Mouse (Mus musculus): ENCODE data around the gene Steap3. TPM values are rescaled to one million over a fixed set of nuclear protein-coding genes. Genes with fewer than 3 reads are reported as not detected.

Gene Steap3
- polyA plus RNA-seq, 2 experiments, result 38.8 to 39.1 TPM

DNA sequence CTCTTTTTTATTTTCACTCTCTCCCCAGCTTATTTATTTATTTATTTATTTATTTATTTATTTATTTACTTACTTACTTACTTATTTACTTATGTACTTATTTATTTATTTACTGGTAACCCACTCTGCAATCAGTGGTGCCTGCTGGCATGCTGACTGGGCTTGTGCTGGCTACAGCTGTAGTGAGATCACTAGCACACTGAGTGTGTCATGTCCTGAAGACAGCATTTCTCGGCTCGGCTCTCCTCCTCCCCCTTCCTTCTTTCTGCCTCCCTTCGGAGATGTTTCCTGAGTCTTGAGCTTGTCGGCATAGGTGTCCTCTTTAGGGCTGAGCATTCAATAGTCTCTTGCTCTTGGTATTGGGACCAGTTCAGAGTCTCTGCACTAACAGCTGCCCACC lies 73.6 kb downstream of the Steap3 start:
- H3K9me3 ChIP-seq (ENCODE audit: control insufficient read depth, low read length), result no peaks in the 10 kb centered on the region
- H3K27ac ChIP-seq, result no peak overlapping the region
- H3K4me2 ChIP-seq (ENCODE audit: low read depth), result no peak overlapping the region
- TF ChIP-seq EP300 (IDR thresholded peaks at IDR 0.05; ENCODE audit: low read depth), result no peak
- no peak for TF ChIP-seq CTCF (IDR thresholded peaks at IDR 0.05; ENCODE audit: low read depth)
- no peak for DNase-seq (ENCODE audit: low read depth in 3 of 3, low spot score in 3 of 3)
- no peak overlapping the region for H3K4me3 ChIP-seq (ENCODE audit: insufficient read depth in 1 of 2, low read depth in 2 of 2, low read length in 2 of 2)
- no peaks in the 10 kb centered on the region for H3K27me3 ChIP-seq (ENCODE audit: control insufficient read depth, insufficient read depth, low read length)
- no peaks in the 10 kb centered on the region for H3K36me3 ChIP-seq (replicated peaks; ENCODE audit: control insufficient read depth, insufficient read depth, low read depth)
- no peak overlapping the region for H3K9ac ChIP-seq (replicated peaks)
- 63% methylated on average over 4 of the region's 4 CpGs for WGBS (ENCODE audit: insufficient replicate concordance)
- no peak for ATAC-seq (ENCODE audit: insufficient read depth)
- no peaks in the 10 kb centered on the region for H3K4me1 ChIP-seq (replicated peaks; ENCODE audit: control insufficient read depth in 2 of 2, insufficient read depth in 2 of 2, low read length in 1 of 2)

DNA sequence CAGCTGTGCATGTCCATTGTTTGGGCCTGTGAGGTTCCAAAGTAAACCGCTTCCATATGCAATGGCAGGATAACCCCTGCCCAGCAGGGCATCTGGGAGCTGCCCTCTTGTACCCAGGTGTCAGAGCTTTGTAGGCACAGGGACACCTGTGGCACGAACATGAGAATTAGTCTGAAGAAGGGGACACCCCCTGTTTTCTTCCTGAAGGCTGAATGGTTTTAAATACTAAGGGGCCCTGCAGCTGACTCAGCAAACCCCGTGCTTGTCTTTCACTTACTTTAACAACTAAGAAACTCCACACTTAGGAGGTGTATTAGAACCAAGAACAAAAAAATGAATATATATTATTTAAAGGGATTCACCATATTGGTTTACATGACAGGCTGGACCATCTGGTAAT lies 74.4 kb downstream of the Steap3 start:
- Histone ChIP-seq H3K4me3 (ENCODE audit: insufficient read depth in 1 of 2, low read depth in 2 of 2, low read length in 2 of 2) (no peak overlapping the region), H3K36me3 (replicated peaks; ENCODE audit: control insufficient read depth, insufficient read depth, low read depth) (no peaks in the 10 kb centered on the region), H3K9me3 (ENCODE audit: control insufficient read depth, low read length) (no peaks in the 10 kb centered on the region), H3K4me2 (ENCODE audit: low read depth) (no peak overlapping the region), H3K4me1 (replicated peaks; ENCODE audit: control insufficient read depth in 2 of 2, insufficient read depth in 2 of 2, low read length in 1 of 2) (no peaks in the 10 kb centered on the region), H3K27me3 (ENCODE audit: control insufficient read depth, insufficient read depth, low read length) (no peaks in the 10 kb centered on the region), H3K9ac (replicated peaks) (no peak overlapping the region), H3K27ac (no peak overlapping the region)
- TF ChIP-seq CTCF (IDR thresholded peaks at IDR 0.05; ENCODE audit: low read depth) (no peak), EP300 (IDR thresholded peaks at IDR 0.05; ENCODE audit: low read depth) (no peak)
- no peak for DNase-seq (ENCODE audit: low read depth in 3 of 3, low spot score in 3 of 3)
- 42% methylated on average over 3 of the region's 3 CpGs for WGBS (ENCODE audit: insufficient replicate concordance)
- no peak for ATAC-seq (ENCODE audit: insufficient read depth)

DNA sequence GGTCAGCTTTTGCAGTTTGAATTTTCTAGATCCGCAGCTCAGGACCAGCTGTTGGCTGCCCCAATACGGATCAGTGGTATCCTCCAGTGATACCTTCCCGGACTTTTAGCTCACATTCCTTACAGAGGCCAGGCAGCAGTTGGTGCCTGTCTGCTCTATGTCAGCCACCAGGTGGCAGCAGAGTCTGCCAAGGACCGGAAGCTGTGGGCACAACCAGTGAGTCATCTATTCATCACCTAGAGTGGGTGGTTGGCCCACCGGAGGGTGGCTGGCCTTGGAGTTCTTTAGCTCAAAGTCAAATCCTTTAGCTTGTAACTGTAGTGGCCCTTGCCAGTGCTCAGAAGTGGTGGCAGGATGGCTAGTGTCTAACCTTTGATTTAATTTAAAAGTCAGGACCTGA lies 75.3 kb downstream of the Steap3 start:
- WGBS (ENCODE audit: insufficient replicate concordance), result 10% methylated on average over 5 of the region's 5 CpGs
- no peaks in the 10 kb centered on the region for H3K27me3 ChIP-seq (ENCODE audit: control insufficient read depth, insufficient read depth, low read length)
- no peaks in the 10 kb centered on the region for H3K9me3 ChIP-seq (ENCODE audit: control insufficient read depth, low read length)
- no peak overlapping the region for H3K4me3 ChIP-seq (ENCODE audit: insufficient read depth in 1 of 2, low read depth in 2 of 2, low read length in 2 of 2)
- no peak for ATAC-seq (ENCODE audit: insufficient read depth)
- TF ChIP-seq CTCF (IDR thresholded peaks at IDR 0.05; ENCODE audit: low read depth) (peak; percentile 95), EP300 (IDR thresholded peaks at IDR 0.05; ENCODE audit: low read depth) (no peak)
- no peak overlapping the region for H3K27ac ChIP-seq
- no peaks in the 10 kb centered on the region for H3K4me1 ChIP-seq (replicated peaks; ENCODE audit: control insufficient read depth in 2 of 2, insufficient read depth in 2 of 2, low read length in 1 of 2)
- H3K9ac ChIP-seq (replicated peaks), result no peak overlapping the region
- H3K4me2 ChIP-seq (ENCODE audit: low read depth), result no peak overlapping the region
- H3K36me3 ChIP-seq (replicated peaks; ENCODE audit: control insufficient read depth, insufficient read depth, low read depth), result no peaks in the 10 kb centered on the region
- DNase-seq (ENCODE audit: low read depth in 3 of 3, low spot score in 3 of 3), result peak; percentile 3 to 20 (median 16)

DNA sequence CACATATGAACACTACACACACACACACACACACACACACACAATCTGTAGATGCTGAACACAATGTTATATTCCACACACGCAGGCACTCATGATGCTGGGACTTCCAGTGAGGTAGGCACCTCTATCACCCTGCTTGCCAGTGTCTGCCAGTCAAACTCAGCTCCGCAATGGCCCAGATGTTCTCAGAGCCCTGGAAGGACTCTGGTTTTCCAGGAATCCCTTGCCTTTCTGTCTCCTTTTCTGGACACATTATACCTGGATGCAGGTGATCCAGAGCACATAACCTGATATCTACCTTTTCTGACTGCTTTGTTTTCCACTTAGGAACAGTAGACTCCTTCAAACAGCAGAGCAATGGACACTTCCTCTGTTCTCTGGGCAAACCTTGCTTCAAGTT lies 75.8 kb downstream of the Steap3 start:
- H3K36me3 ChIP-seq (replicated peaks; ENCODE audit: control insufficient read depth, insufficient read depth, low read depth), result no peaks in the 10 kb centered on the region

DNA sequence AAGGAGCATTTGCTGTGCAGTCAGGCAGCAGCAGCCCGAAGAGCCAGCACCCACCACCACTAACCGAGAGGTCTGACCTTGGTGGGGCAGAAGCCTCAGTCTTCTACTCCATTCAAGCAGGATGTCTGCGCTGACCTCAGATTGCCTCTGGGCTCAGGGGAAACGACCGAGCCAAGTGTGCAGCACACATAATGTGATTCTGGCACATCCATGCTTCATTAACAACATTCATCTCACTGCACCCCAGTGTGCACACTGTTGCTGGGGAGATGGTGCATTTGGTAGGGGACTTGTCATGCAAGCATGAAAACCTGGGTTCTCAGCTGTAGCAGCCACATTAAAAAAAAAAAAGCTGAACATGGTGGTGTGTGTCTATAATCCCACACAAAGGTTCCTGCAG lies 76.6 kb downstream of the Steap3 start:
- TF ChIP-seq EP300 (IDR thresholded peaks at IDR 0.05; ENCODE audit: low read depth) (no peak), CTCF (IDR thresholded peaks at IDR 0.05; ENCODE audit: low read depth) (no peak)
- H3K4me3 ChIP-seq (ENCODE audit: insufficient read depth in 1 of 2, low read depth in 2 of 2, low read length in 2 of 2), result no peak overlapping the region
- no peak overlapping the region for H3K9ac ChIP-seq (replicated peaks)
- WGBS (ENCODE audit: insufficient replicate concordance), result 51% methylated on average over 5 of the region's 5 CpGs
- DNase-seq (ENCODE audit: low read depth in 3 of 3, low spot score in 3 of 3), result no peak
- H3K27ac ChIP-seq, result no peak overlapping the region
- no peaks in the 10 kb centered on the region for H3K4me1 ChIP-seq (replicated peaks; ENCODE audit: control insufficient read depth in 2 of 2, insufficient read depth in 2 of 2, low read length in 1 of 2)
- H3K4me2 ChIP-seq (ENCODE audit: low read depth), result no peak overlapping the region
- ATAC-seq (ENCODE audit: insufficient read depth), result no peak
- no peaks in the 10 kb centered on the region for H3K36me3 ChIP-seq (replicated peaks; ENCODE audit: control insufficient read depth, insufficient read depth, low read depth)
- H3K27me3 ChIP-seq (ENCODE audit: control insufficient read depth, insufficient read depth, low read length), result no peaks in the 10 kb centered on the region
- H3K9me3 ChIP-seq (ENCODE audit: control insufficient read depth, low read length), result no peaks in the 10 kb centered on the region

More for the DNA sequence above, 75.8 kb downstream of the Steap3 start:
- Histone ChIP-seq H3K27me3 (ENCODE audit: control insufficient read depth, insufficient read depth, low read length) (no peaks in the 10 kb centered on the region), H3K27ac (no peak overlapping the region), H3K4me1 (replicated peaks; ENCODE audit: control insufficient read depth in 2 of 2, insufficient read depth in 2 of 2, low read length in 1 of 2) (no peaks in the 10 kb centered on the region), H3K9ac (replicated peaks) (no peak overlapping the region), H3K4me2 (ENCODE audit: low read depth) (no peak overlapping the region), H3K9me3 (ENCODE audit: control insufficient read depth, low read length) (no peaks in the 10 kb centered on the region), H3K4me3 (ENCODE audit: insufficient read depth in 1 of 2, low read depth in 2 of 2, low read length in 2 of 2) (no peak overlapping the region)
- DNase-seq (ENCODE audit: low read depth in 3 of 3, low spot score in 3 of 3) (no peak), ATAC-seq (ENCODE audit: insufficient read depth) (no peak)
- TF ChIP-seq CTCF (IDR thresholded peaks at IDR 0.05; ENCODE audit: low read depth) (no peak), EP300 (IDR thresholded peaks at IDR 0.05; ENCODE audit: low read depth) (no peak)
- 67% methylated on average over 2 of the region's 2 CpGs for WGBS (ENCODE audit: insufficient replicate concordance)
